Mouse (Mus musculus): ENCODE data around the gene Kcnmb3. TPM values are rescaled to one million over a fixed set of nuclear protein-coding genes. Genes with fewer than 3 reads are reported as not detected.

Gene Kcnmb3
- not detected for total RNA-seq (2022)

DNA sequence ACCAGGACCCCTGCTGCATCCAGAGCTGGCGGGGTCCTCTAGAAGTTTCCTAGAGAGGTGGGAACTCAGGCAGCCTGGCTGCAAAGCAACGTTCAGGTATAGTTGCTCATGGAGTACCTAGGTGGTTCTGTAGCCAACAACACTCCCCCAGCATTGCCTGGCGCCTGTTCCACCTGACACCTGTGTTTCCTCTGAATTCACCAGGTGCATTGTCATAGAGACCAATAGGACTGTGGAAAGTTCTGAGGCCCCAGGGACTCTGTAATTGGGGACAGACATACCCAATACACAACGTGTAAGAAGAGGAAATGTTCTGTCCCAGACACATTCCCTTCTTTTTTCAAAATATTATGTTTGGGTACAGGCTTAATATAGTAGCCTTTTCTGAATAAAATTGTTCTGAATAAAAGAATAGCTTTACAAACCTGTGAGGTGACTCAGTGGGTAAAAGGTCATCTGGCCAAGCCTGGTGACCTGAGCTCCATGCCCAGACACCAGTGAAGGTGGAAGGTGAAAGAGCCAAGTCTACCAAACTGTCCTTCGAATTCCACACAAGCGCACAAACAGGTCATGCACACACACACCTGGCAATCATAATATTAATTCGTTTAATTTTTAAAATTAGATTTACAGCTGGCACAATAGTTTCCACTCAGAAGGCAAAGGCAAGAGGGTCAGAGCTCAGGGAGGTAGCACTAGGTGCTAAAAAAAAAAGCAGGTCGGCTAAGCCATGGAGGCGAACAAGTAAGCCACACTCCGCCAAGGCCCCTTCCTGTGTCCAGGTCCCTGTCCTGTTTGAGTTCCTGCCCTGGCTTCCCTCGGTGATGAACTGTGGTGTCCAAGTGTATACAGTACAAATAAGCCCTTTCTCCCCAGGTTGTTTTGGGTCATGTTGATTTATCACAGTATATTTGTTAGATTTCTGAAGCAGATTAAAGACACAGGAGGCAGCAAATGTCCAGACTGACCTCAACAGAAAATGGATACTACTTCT lies at the start of gene Kcnmb3:
Gene Kcnmb3, minus strand, starts transcription at position 135 of the 994 bp plus-strand sequence.
- no peak for DNase-seq (ENCODE audit: low spot score)

GRCm38 (mm10) chr3:32538091-32538490 lies 46.1 kb upstream of the Kcnmb3 start:
- no peak for DNase-seq (ENCODE audit: low spot score)

DNA sequence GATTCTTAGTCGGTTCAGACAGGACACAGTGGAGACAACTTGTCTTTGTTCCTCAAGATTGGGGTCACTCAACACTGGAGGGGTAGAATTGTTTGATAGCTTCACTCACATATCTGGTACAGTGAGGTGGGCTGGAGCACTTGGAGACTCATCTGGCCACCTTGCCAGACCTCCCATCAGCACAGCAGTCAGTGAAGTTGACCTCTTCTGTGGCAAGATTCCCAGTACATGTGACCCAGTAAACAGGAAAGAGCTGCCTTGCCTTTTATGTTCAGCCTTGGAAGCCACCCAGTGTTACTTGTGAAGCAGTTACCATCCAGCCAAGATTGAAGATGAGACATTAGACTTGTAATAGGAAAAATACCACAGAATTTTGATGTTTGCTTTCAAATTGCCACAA lies 45.5 kb upstream of the Kcnmb3 start:
- DNase-seq (ENCODE audit: low spot score): peak; percentile 91

DNA sequence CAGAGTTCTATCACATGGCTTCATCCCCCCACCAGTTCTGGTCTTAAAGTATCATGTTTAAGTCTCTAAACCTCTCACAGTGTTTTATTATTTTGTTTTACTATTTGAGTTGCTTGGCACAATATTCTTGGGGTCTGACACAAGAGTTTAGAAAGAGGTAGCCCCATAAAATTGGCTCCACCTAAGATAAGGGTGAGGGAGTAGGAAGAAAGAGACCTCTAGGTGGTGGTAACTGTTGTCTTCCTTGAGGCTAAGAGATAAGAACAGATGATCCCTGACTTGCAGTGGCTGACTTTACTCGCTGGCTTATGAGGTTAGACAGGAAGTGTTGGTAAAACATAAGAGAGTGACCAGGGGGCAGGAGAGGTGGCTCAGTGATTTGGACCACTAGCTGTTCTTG lies 43.7 kb upstream of the Kcnmb3 start:
- DNase-seq (ENCODE audit: low spot score): no peak

GRCm38 (mm10) chr3:32530041-32530440 lies 38.0 kb upstream of the Kcnmb3 start:
- DNase-seq (ENCODE audit: low spot score): no peak

GRCm38 (mm10) chr3:32529303-32529898 lies 37.4 kb upstream of the Kcnmb3 start, which contains the start of gene Mfn1:
TSS of gene Mfn1 (plus strand) at chr3:32529465.
- peak; percentile 97 for DNase-seq (ENCODE audit: low spot score)

GRCm38 (mm10) chr3:32527181-32527580 lies 35.1 kb upstream of the Kcnmb3 start:
- DNase-seq (ENCODE audit: low spot score): no peak

DNA sequence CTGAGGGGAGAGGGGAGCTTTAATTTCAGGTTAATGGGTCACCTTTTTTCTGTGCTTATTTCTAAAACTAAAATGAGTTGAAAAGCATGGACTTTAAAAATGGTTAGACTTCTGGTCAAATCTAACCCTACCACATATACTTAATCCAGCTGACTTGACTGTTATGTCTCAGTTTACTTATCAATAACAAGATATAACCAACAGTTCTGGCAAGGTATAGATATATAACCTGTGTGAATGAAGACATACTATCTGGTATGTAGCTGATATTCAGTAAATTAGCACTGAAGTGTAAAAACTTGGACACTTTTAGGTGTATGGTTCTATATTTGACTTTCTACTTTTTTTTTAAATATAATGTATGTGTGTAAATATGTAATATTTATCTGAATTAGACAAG lies 21.5 kb upstream of the Kcnmb3 start:
- DNase-seq (ENCODE audit: low spot score): no peak

GRCm38 (mm10) chr3:32512686-32513284 lies 20.8 kb upstream of the Kcnmb3 start:
- DNase-seq (ENCODE audit: low spot score): no peak

GRCm38 (mm10) chr3:32511191-32511550 lies 19.1 kb upstream of the Kcnmb3 start:
- DNase-seq (ENCODE audit: low spot score): no peak

DNA sequence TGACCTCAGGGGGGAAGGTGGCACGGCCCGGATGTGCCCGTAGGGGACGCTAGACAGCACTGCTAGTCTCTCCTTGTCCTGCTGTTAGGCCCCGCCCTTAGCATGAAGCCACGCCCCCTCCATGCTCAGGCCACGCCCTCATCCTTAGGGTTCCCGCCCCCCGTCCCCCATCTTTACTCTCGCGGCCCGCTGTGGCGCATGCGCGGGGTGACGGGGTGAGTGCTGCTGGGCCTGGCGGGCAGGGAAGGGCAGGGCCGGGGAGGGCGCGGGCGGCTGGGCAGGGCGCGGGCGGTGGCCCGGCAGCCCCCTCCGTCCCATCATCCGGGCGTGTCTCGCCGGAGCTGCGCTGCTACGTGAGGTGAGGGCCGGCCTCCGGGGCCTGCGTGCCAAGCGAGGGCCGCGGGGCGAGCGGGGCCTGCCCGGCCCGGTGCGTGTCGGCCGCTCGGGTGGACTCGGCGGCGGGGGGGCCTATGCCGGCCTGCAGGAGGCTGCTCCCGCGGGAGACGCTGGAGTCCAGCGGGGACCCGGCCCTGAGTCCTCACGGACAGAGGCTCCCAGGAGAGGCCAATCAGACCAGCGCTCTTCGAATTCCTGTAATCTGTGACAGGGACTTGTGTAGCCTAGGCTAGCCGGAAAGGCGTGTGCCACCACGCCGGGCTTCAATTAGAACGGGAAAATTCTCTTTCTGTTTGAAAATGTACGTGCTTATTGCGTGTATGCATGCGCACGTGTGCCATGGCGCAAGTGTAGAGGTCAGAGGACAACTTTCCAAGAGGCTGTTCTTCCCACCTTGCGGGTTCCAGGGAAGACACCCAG lies 18.6 kb upstream of the Kcnmb3 start:
- DNase-seq (ENCODE audit: low spot score): peak; percentile 95

GRCm38 (mm10) chr3:32509496-32510374 lies 17.7 kb upstream of the Kcnmb3 start, which contains the start of gene Zfp639:
TSS of gene Zfp639 (plus strand) at chr3:32510259.
- peak; percentile 6 for DNase-seq (ENCODE audit: low spot score)

DNA sequence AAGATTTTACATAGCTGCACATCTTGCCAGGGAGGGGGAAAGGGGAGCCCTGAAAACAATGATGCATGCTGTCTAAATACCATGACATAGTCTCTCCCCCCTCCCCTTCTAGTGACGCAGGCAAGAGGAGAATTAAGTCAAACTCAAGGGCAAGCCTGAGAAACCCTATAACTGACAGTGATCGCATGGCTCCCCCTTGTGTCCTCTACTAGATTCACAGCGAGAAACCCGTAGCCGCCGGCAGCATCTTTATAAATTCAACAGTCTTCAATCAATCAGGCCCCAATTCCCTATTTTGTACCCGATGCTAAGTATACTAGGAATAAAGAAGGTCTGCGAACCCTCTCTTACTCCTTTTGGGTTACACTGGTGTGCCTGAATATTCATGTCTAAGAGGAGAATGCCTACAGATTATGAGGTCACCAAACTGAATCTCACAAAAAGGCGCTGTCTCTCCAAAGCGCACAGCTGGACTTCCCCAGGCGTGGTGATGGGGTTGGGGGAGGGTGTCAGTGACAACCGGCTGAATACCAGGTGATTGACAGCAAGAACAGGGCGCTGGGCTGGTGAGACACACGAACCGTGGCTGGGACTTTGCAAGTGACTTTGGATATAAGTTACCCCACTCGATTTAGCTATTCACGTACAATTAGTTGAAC lies 16.8 kb upstream of the Kcnmb3 start:
- peak; percentile 72 for DNase-seq (ENCODE audit: low spot score)

GRCm38 (mm10) chr3:32506366-32507225 lies 14.6 kb upstream of the Kcnmb3 start:
- no peak for DNase-seq (ENCODE audit: low spot score)

- no peak for DNase-seq (ENCODE audit: low spot score)
Measured at GRCm38 (mm10) chr3:32505841-32506240, 13.8 kb upstream of the Kcnmb3 start.

DNA sequence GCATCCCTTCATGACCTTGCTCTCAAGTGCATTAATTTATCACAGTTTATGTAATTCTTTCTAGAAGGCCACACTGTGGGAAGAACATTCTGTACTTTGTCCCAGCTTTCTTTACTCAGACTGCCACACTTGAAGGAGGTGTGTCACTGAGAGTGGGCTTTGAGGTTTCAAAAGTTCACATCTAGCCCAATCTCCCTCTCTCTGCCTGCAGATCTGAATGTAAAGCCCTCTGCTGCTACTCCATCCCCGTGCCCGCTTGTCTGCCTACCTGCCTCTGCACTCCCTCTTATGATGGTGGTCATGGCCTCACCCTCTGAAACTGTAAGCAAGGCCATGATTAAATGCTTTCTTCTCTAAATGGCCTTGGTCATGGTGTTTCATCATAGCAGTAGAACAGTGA lies 8.3 kb upstream of the Kcnmb3 start:
- DNase-seq (ENCODE audit: low spot score): no peak

DNA sequence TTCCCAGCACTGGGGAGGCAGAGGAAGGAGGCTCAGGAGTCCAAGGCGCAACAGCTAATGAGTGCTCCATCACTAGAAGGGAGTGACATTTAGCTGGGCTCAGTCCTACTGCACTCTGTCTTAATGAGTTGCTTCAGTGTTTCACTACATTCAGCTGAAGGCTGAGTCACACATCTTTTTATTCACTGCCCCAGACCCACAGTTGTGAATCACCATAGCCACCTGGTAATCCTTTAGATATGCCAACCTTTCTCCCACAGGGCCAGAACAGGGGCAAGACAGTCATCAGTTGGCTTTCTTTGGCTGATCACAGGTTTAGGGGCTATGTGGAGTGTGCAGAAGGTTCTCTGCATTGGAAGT lies 4.7 kb upstream of the Kcnmb3 start:
- no peak for DNase-seq (ENCODE audit: low spot score)

DNA sequence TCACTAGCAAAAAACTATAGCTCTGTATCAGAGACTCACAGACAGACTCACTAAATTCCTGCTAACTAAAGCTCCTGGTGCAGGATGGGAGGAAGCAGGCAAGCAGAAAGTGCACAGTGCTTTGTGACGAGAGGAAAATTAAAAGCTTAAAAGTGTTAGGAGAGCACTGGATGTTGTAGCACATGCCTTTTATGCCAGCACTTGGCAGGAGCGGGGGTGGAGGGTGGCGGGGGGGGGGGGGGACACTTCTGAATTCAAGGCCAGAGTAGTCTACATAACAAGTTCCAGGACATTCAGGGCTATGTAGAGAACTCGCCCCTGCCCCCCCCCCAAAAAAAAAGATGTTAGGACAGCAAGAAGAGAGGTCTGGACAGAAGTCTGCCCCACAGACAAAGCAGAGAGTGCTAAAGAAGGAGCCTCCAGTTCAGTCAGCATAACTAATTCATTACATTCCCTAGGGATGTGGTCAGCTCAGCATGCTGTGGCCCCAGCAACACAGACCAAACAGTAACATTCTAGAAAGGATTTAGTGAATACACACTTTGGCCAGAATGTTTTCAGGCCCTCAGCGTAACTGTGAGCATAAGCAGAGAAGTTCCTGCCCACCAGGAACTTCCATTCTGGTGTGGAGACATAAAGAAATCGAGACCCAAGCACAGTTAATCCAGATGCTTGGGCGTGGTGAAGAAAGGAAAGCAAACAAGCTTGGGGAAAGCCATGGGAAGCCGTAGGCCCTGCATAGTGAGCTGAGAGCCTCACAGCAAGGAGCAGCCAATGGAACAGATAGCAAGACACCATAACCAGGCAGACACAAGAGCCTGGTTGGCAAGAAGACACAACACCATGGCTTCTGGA lies 4.1 kb upstream of the Kcnmb3 start:
- DNase-seq (ENCODE audit: low spot score): no peak
